10 mouse cellular contexts compared by ENCODE assay signal in the genomic region with DNA sequence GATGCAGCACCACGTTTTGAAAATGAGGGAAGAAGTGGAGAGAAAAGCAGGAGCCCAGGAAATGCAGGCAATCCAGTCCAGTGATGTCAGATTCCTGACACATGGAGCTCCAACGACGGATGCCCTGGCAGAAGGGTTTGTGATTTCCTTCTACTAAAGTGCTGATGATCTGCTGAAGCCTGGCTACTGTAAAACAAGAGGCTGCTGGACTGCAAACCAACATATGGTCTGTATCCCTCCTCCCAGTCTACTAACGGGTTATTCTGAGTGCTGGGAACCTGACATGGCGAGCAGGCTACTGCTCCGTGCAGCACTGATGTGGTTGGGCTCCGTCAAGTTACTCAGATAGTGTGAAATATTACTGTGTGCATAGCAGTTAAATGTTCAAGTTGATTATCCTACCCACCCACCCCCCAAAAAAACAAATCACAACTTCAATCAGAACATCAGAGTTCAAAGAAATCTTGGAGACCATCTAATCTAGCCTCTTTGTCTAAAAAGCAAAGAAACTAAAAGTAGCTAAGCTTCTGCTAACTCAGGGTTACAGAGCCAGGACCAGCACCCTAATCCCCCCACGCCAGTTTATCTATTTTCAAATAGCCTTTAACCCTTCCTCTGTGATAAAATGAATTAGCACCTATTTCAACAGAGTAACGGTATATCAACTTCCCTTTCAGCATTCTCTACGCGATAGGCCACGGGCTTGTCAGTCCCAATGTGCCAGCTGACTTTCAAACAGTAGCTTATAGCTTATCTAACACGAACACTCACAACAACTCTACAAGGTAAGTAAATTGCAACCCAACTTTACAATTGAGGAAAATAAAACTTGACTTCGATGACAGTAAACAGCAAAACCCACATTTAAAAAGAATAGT. TPM values are rescaled to one million over a fixed set of nuclear protein-coding genes. Genes with fewer than 3 reads are reported as not detected.
A peak's percentile ranks its signal among the peaks of the same experiment; 100 is the strongest.
DNase-seq lines count a peak whose midpoint lies in the region; ATAC-seq and TF ChIP-seq lines count a peak whose summit lies in the region.
"Had no signal": no experiment of that assay in that cellular context is flagged by ENCODE, and none has a peak within 500 bp of the region (broad histone marks: within the 10 kb centered on the region; RNA-seq: fewer than 3 reads in every experiment).

No protein-coding gene starts in this region.

- WGBS in lung, embryonic 14.5 days = 35% methylated on average over 14 of the region's 14 CpGs
- WGBS in liver, embryonic 16.5 days (ENCODE audit: insufficient replicate concordance) = 25% methylated on average over 14 of the region's 14 CpGs
- WGBS in hindbrain, embryonic 12.5 days = 83% methylated on average over 14 of the region's 14 CpGs

- no peak overlapping the region for H3K27ac ChIP-seq in lung, embryonic 14.5 days (ENCODE audit: low read depth)
- no peak overlapping the region for H3K27ac ChIP-seq in liver, embryonic 16.5 days (ENCODE audit: low read length)
- no peak overlapping the region for H3K27ac ChIP-seq in hindbrain, embryonic 12.5 days
- H3K27ac ChIP-seq: layer of hippocampus, adult 2 months had no signal

- H3K36me3 ChIP-seq in lung, embryonic 14.5 days (ENCODE audit: insufficient read depth) = no peaks in the 10 kb centered on the region
- no peaks in the 10 kb centered on the region for H3K36me3 ChIP-seq in liver, embryonic 16.5 days (ENCODE audit: control insufficient read depth, insufficient read depth)
- H3K36me3 ChIP-seq in hindbrain, embryonic 12.5 days = no peaks in the 10 kb centered on the region

- H3K9ac ChIP-seq in lung, embryonic 14.5 days = no peak overlapping the region
- H3K9ac ChIP-seq in liver, embryonic 16.5 days (ENCODE audit: low read depth, low read length) = no peak overlapping the region
- no peak overlapping the region for H3K9ac ChIP-seq in hindbrain, embryonic 12.5 days

- no peak overlapping the region for H3K4me3 ChIP-seq in lung, embryonic 14.5 days (ENCODE audit: low read depth, low read length)
- no peak overlapping the region for H3K4me3 ChIP-seq in liver, embryonic 16.5 days (ENCODE audit: low read depth, low read length)
- no peak overlapping the region for H3K4me3 ChIP-seq in hindbrain, embryonic 12.5 days
- H3K4me3 ChIP-seq: erythroblast, embryonic 14.5 days; layer of hippocampus, adult 2 months; myocyte had no signal

- H3K27me3 ChIP-seq in lung, embryonic 14.5 days (ENCODE audit: insufficient read depth, low read length) = no peaks in the 10 kb centered on the region
- H3K27me3 ChIP-seq in liver, embryonic 16.5 days (ENCODE audit: control insufficient read depth, insufficient read depth, low read depth, low read length) = peaks cover 2% of the 10 kb centered on the region; the same call in 1 of the 2 replicates
- H3K27me3 ChIP-seq in hindbrain, embryonic 12.5 days = no peaks in the 10 kb centered on the region

- ATAC-seq in lung, embryonic 14.5 days (ENCODE audit: insufficient read depth) = no peak
- peak; percentile 23 for ATAC-seq in common myeloid progenitor, adult 5-6 weeks (replicated peaks; ENCODE audit: low read depth, poor library complexity, severe bottlenecking)
- ATAC-seq in liver, embryonic 16.5 days (ENCODE audit: low read depth) = no peak
- no peak for ATAC-seq in hindbrain, embryonic 12.5 days (ENCODE audit: low FRiP score)

- H3K4me1 ChIP-seq in lung, embryonic 14.5 days (ENCODE audit: insufficient read depth) = no peaks in the 10 kb centered on the region; the same call in 1 of the 2 replicates
- H3K4me1 ChIP-seq in liver, embryonic 16.5 days (ENCODE audit: control insufficient read depth, low read depth, low read length) = peaks cover 34% of the 10 kb centered on the region
- peaks cover 20% of the 10 kb centered on the region for H3K4me1 ChIP-seq in hindbrain, embryonic 12.5 days

- TF ChIP-seq CTCF in lung, embryonic 14.5 days (IDR thresholded peaks at IDR 0.05; ENCODE audit: low read depth) = no peak

- no peak overlapping the region for H3K4me2 ChIP-seq in lung, embryonic 14.5 days
- peak overlapping the region; percentile 19 for H3K4me2 ChIP-seq in liver, embryonic 16.5 days (ENCODE audit: low read depth, low read length)
- no peak overlapping the region for H3K4me2 ChIP-seq in hindbrain, embryonic 12.5 days (replicated peaks)

- H3K9me3 ChIP-seq in lung, embryonic 14.5 days (ENCODE audit: low read depth, low read length) = no peaks in the 10 kb centered on the region
- no peaks in the 10 kb centered on the region for H3K9me3 ChIP-seq in liver, embryonic 16.5 days (replicated peaks; ENCODE audit: control insufficient read depth, low read length)
- no peaks in the 10 kb centered on the region for H3K9me3 ChIP-seq in hindbrain, embryonic 12.5 days (replicated peaks)

- peak; percentile 38 for DNase-seq in lung, embryonic 14.5 days
- DNase-seq in lung, postnatal 36 days = no peak
- peak; percentile 44 to 53 for DNase-seq in cerebellum, adult 18-20 months
- no peak for DNase-seq in ovary, postnatal 14 days (ENCODE audit: low spot score)

RNA-seq across cellular contexts. Expression of gene Zdhhc17, which starts 4.1 kb away (rescaled TPM):
- 21.2 and 27.0 TPM in 2 replicates for polyA plus RNA-seq in lung, embryonic 14.5 days (2014; fragmentation: Nextera tagmentation; extraction: Ambion mirVana)
- total RNA-seq in common myeloid progenitor, adult 5-6 weeks (2017) = 21.5 and 34.1 TPM in 2 replicates
- 4.6 and 5.0 TPM in 2 replicates for polyA plus RNA-seq in liver, embryonic 16.5 days (2015; fragmentation: Nextera tagmentation; extraction: Ambion mirVana)
- polyA plus RNA-seq in hindbrain, embryonic 12.5 days (2016; fragmentation: Nextera tagmentation; extraction: Ambion mirVana) = 45.1 and 48.1 TPM in 2 replicates
- polyA plus RNA-seq: erythroblast, embryonic 14.5 days had no signal

Comparison
In these comparisons a context has a peak if more than half of its experiments do, and no peak if none do; other contexts are left out.
1. DNase-seq: peak in lung, embryonic 14.5 days (single experiment) and cerebellum, adult 18-20 months (2 of 2); none in lung, postnatal 36 days (single experiment) and ovary, postnatal 14 days (single experiment).